Mouse (Mus musculus) forebrain, embryonic 11.5 days (tissue): ENCODE measurements around the gene Strc. TPM values are rescaled to one million over a fixed set of nuclear protein-coding genes. Genes with fewer than 3 reads are reported as not detected.

Source experiments
- ATAC-seq: fragments of 200-750 bp; cut with Nextera tagmentation; replicated peaks from 2 replicates; pipeline ENCODE4 v1.8.0; 2017; ENCODE audit warnings: moderate TSS enrichment; ENCODE audit not compliant: low FRiP score
- DNase-seq: peaks from one replicate; pipeline ENCODE4 v3.0.0-alpha.2; 2017; ENCODE audit warnings: low spot score
- H3K27ac ChIP-seq: fragments of 300-500 bp; sonication (generic); 2 replicates; pipeline ENCODE4 v1.5.1; 2014; ENCODE audit warnings: low read depth, low read length
- H3K27me3 ChIP-seq: fragments of 300-500 bp; sonication (generic); 2 replicates; pipeline ENCODE4 v1.6.1; 2014; ENCODE audit warnings: mild to moderate bottlenecking, low read length, mixed read lengths; ENCODE audit not compliant: control insufficient read depth, insufficient read depth
- H3K36me3 ChIP-seq: fragments of 300-500 bp; sonication (generic); 2 replicates; pipeline ENCODE4 v1.6.1; 2014; ENCODE audit warnings: mild to moderate bottlenecking, low read length, moderate library complexity, mixed read lengths; ENCODE audit not compliant: control insufficient read depth, insufficient read depth
- H3K4me1 ChIP-seq: fragments of 300-500 bp; sonication (generic); replicated peaks from 2 replicates; pipeline ENCODE4 v1.6.1; 2014; ENCODE audit warnings: low read length, mixed read lengths; ENCODE audit not compliant: control insufficient read depth, insufficient read depth
- H3K4me2 ChIP-seq: fragments of 300-500 bp; sonication (generic); 2 replicates; pipeline ENCODE4 v1.6.1; 2014; ENCODE audit warnings: low read depth, mild to moderate bottlenecking, low read length, moderate library complexity, mixed read lengths; ENCODE audit not compliant: severe bottlenecking
- H3K4me3 ChIP-seq: fragments of 300-500 bp; sonication (generic); 2 replicates; pipeline ENCODE4 v1.5.1; 2014; ENCODE audit warnings: low read depth, low read length
- H3K9ac ChIP-seq: fragments of 300-500 bp; sonication (generic); 2 replicates; pipeline ENCODE4 v1.6.1; 2014; ENCODE audit warnings: low read length
- H3K9me3 ChIP-seq: fragments of 300-500 bp; sonication (generic); 2 replicates; pipeline ENCODE4 v1.6.1; 2016; ENCODE audit warnings: low read length, mixed read lengths; ENCODE audit not compliant: control insufficient read depth
- WGBS: fragments of 180-500 bp; shearing (Covaris S2); extraction: QIAGEN DNeasy Blood & Tissue Kit; methylation state at CpG from one replicate; pipeline ENCODE4 v1.1.7; 2014; 5-methylcytosine and 5-hydroxymethylcytosine counted together
- polyA plus RNA-seq: library from polyadenylated mRNA; unstranded; fragments of >200 nt; fragmentation: Nextera tagmentation; extraction: Ambion mirVana; gene quantifications from 2 replicates; pipeline ENCODE4 v1.2.1, GENCODE M21; 2014

Gene Strc
- polyA plus RNA-seq, 1 experiment from 2014 or later, result not detected

GRCm38 (mm10) chr2:121354378-121354777 is 32.6 kb downstream of the Strc start:
- H3K27ac ChIP-seq, result peak overlapping the region; percentile 25; the same call in 1 of the 2 replicates
- H3K4me3 ChIP-seq, result peak overlapping the region; percentile 73
- H3K9me3 ChIP-seq, result no peaks in the 10 kb centered on the region
- H3K27me3 ChIP-seq, result peaks cover 6% of the 10 kb centered on the region; the same call in 1 of the 2 replicates
- H3K36me3 ChIP-seq, result no peaks in the 10 kb centered on the region
- peak overlapping the region; percentile 88 for H3K9ac ChIP-seq
- WGBS, result 7% methylated on average over 6 of the region's 6 CpGs
- peak overlapping the region; percentile 86 for H3K4me2 ChIP-seq
- no peak for ATAC-seq
- H3K4me1 ChIP-seq, result peaks cover 10% of the 10 kb centered on the region; the same call in 1 of the 2 replicates
- no peak for DNase-seq

GRCm38 (mm10) chr2:121353156-121353555 is 33.8 kb downstream of the Strc start:
- 75% methylated on average over 8 of the region's 8 CpGs for WGBS
- H3K9ac ChIP-seq, result no peak overlapping the region
- no peaks in the 10 kb centered on the region for H3K9me3 ChIP-seq
- no peak overlapping the region for H3K27ac ChIP-seq
- H3K4me3 ChIP-seq, result no peak overlapping the region
- peaks cover 3% of the 10 kb centered on the region; the same call in 1 of the 2 replicates for H3K4me1 ChIP-seq
- peaks cover 6% of the 10 kb centered on the region; the same call in 1 of the 2 replicates for H3K27me3 ChIP-seq
- ATAC-seq, result no peak
- H3K4me2 ChIP-seq, result no peak overlapping the region
- H3K36me3 ChIP-seq, result no peaks in the 10 kb centered on the region
- DNase-seq, result no peak

- ATAC-seq, result no peak
- no peak overlapping the region for H3K4me2 ChIP-seq
- H3K27ac ChIP-seq, result no peak overlapping the region
- no peak for DNase-seq
- no peaks in the 10 kb centered on the region for H3K27me3 ChIP-seq
- H3K4me1 ChIP-seq, result no peaks in the 10 kb centered on the region
- H3K9ac ChIP-seq, result no peak overlapping the region
- no peak overlapping the region for H3K4me3 ChIP-seq
- no peaks in the 10 kb centered on the region for H3K36me3 ChIP-seq
- no peaks in the 10 kb centered on the region for H3K9me3 ChIP-seq
Measured at GRCm38 (mm10) chr2:121339057-121339456, 47.9 kb downstream of the Strc start.

- Histone ChIP-seq H3K4me3 (no peak overlapping the region), H3K27me3 (no peaks in the 10 kb centered on the region), H3K9ac (no peak overlapping the region), H3K4me1 (no peaks in the 10 kb centered on the region), H3K9me3 (no peaks in the 10 kb centered on the region), H3K4me2 (no peak overlapping the region), H3K27ac (no peak overlapping the region), H3K36me3 (no peaks in the 10 kb centered on the region)
- DNase-seq (no peak), ATAC-seq (no peak)
- 93% methylated on average over 2 of the region's 2 CpGs for WGBS
Measured at GRCm38 (mm10) chr2:121329492-121329891, 57.5 kb downstream of the Strc start.

- Histone ChIP-seq H3K36me3 (no peaks in the 10 kb centered on the region; the same call in 1 of the 2 replicates), H3K9me3 (no peaks in the 10 kb centered on the region), H3K9ac (no peak overlapping the region), H3K4me3 (no peak overlapping the region), H3K27ac (no peak overlapping the region), H3K4me2 (no peak overlapping the region), H3K27me3 (no peaks in the 10 kb centered on the region), H3K4me1 (no peaks in the 10 kb centered on the region)
- DNase-seq (no peak), ATAC-seq (no peak)
- 90% methylated on average over 10 of the region's 10 CpGs for WGBS
Measured at GRCm38 (mm10) chr2:121323693-121324470, 63.1 kb downstream of the Strc start.

GRCm38 (mm10) chr2:121323041-121323440 is 63.9 kb downstream of the Strc start:
- Histone ChIP-seq H3K27me3 (no peaks in the 10 kb centered on the region), H3K4me2 (no peak overlapping the region), H3K9ac (no peak overlapping the region), H3K9me3 (no peaks in the 10 kb centered on the region), H3K4me3 (no peak overlapping the region), H3K36me3 (no peaks in the 10 kb centered on the region; the same call in 1 of the 2 replicates), H3K4me1 (no peaks in the 10 kb centered on the region), H3K27ac (no peak overlapping the region)
- WGBS, result 95% methylated on average over 10 of the region's 10 CpGs
- ATAC-seq (no peak), DNase-seq (no peak)

- DNase-seq, result no peak
- no peaks in the 10 kb centered on the region for H3K4me1 ChIP-seq
- H3K36me3 ChIP-seq, result no peaks in the 10 kb centered on the region; the same call in 1 of the 2 replicates
- H3K9me3 ChIP-seq, result no peaks in the 10 kb centered on the region
- WGBS, result 86% methylated on average over 8 of the region's 8 CpGs
- no peak overlapping the region for H3K4me3 ChIP-seq
- no peak overlapping the region for H3K4me2 ChIP-seq
- ATAC-seq, result no peak
- no peak overlapping the region for H3K9ac ChIP-seq
- H3K27me3 ChIP-seq, result no peaks in the 10 kb centered on the region
- H3K27ac ChIP-seq, result no peak overlapping the region
Measured at GRCm38 (mm10) chr2:121316278-121316677, 70.7 kb downstream of the Strc start.
